Mouse (Mus musculus) c-Kit-positive CD71-positive TER-119-negative erythroid progenitor cells, embryonic 14.5 days (primary cell): ENCODE results near the gene Amn1.

Experiments
- DNase-seq: peaks from one replicate; pipeline ENCODE4 v3.0.0-alpha.2; 2013; ENCODE audit warnings: low read depth

Amn1 gene

GRCm38 (mm10) chr6:149107615-149108014, 80.9 kb downstream of the Amn1 start:
- DNase-seq = no peak
